Mouse (Mus musculus) cerebellum, adult 11-12 months (tissue): ENCODE data around the gene BC107364.
"Not testable (repeated sequence)": the region's sequence is repeated elsewhere in the genome, so short reads cannot be mapped to it uniquely, and the experiment has no call there.

Source experiments
- DNase-seq: peaks from one replicate; pipeline ENCODE4 v3.0.0; 2022

BC107364 gene

DNA sequence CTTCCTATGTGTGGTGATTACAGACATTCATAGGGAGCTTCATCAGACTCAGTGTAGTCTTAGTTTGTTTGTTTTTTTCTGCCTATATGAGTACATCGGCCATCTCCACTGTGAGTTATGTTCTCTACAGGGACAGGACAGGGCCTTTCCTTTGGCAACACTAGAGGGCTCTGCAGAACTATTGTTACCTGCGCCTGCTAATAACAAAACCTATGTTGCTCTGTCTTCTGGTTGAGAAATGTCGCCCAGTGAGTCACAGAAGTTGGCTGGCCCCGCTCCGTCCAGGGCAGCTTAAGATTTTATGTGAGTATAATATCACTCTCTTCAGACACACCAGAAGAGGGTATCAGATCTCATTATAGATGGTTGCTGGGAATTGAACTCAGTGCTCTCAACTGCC, 41.1 kb downstream of the BC107364 start:
- no peak for DNase-seq

DNA sequence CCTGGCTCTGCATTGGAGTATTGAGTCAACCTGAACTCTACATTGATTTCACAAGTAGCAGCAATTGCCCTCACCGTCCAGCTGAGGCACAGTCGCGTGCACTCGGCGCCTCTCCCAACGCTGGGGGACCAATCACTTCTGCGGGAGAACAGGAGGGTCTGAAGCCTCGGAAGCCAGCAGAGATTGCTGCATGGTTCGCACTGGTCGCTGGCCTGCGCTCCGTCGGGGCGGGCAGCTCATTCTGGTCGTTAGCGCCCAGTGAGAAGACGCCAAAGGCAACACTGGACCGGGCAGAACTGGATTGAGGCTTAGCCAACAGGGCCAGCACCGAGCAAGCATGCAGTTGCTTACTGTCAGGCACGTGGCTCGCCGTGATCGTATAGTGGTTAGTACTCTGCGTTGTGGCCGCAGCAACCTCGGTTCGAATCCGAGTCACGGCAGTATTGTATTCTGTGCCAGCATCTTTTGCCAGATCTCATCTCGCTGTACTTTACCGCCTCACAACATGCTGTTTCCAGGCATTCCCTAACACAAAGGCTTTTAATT, 42.3 kb downstream of the BC107364 start:
- DNase-seq = no peak

DNA sequence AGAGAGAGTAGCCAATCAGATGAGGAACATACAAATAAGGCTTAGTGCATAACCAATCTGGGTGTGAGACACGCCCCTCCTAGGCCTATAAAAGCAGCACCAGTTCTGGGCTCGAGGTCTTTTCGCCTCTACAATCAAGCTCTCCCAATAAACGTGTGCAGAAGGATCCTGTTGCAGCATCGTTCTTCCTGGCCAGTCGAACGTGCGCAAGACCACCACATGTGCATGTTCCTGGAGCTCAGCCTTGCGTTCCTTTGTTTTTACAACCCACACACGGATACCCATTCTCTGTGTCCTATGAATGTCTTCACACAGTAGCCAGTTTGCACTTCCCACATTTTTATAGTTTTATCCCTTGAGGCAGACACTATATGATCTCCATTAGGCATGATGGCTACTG, 44.0 kb downstream of the BC107364 start:
- DNase-seq = not testable (repeated sequence)

DNA sequence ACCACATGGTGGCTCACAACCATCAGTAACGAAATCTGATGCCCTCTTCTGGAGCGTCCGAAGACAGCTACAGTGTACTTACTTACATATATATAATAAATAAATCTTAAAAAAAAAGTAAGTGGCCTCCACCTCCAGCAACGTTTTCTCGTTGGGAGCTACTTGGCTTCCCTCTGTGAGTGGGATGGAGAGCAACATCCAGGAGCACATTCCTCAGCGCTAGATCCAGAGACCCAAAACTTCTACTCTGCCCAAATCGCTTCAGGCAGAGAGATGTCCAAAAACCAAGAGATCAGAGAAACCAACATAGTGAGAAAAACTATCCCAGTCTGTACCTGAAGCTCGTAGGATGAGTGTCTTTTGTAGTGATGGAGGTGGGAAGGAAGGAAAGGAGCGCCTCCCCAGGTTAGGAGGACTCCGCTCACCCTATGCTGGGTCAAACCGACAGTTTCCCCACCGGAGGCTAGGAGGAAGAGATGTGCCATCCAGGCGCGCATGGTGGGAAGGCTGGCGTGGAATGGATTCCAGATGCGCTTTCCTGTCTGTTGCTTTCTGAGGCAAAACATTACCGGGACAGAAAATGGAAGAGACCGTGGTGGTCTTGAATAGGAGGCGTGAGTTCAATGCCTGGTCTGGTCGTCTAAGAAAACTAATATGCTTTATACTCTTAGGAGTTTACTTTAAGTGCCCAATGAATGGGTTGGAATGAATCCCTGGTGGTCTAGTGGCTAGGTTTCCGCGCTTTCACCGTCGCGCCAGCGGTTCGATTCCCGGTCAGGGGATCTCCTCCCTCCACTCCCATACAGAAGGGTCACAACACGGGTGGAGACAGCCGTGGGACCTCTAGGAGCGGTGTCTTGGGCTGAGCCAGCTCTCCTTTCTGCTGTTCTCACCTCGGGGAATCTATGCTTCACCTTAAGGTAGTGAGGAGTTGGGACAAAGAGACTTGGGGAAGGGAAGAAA, 46.3 kb downstream of the BC107364 start:
- DNase-seq = no peak

DNA sequence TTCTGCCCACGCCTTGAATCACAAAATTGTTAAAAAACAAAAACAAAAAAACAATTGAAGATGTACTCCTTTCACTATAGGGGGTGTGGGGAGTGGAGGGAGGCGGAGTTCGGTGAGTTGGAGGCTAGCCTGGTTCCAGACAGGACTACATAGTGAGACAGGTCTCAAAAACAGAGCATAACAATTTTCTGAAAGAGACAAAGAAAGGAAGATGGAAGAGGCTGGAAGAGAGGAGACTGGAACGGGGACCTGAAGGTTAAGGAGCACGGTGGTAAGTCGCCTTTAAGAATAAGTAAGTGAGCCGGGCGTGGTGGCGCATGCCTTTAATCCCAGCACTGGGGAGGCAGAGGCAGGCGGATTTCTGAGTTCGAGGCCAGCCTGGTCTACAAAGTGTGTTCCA, 47.1 kb downstream of the BC107364 start:
- DNase-seq = no peak

DNA sequence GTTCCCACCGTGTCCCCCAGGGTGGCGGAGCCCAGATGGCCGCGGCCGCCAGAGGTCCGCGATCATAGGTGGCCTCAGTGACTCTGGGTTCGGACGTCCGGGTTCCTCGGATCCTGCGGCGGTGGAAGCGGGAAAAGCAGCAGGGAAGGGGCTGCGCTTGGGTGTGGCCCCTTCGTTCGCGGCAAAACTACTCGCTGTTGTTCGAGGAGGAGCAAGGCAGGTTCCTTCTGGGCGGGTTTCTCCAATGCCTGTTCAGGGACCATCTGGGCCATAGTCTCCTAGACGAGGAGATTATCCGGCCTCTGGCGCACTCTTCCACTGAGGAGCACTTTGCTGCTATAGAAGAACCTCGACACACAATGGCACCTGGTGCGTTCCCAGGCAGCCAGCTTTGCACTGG, 47.7 kb downstream of the BC107364 start:
- no peak for DNase-seq

DNA sequence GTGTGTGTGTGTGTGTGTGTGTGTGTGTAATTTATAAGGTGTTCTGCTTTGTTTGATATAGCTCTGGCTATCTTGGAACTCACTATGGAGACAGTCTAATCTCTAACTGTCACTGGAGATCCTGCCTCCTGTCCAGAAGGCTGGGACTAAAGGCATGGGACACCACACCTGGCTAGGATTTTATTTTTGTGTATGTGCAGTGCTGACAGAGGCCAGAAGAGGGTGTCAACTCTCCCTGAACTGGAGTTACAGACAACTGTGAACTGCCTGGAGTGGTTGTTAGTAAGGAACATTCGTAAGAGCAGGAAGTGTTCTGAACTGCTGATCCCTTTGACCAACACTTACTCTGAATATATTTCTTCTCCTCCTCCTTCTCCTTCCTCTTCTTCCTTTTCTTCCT, 49.1 kb downstream of the BC107364 start:
- DNase-seq = no peak

DNA sequence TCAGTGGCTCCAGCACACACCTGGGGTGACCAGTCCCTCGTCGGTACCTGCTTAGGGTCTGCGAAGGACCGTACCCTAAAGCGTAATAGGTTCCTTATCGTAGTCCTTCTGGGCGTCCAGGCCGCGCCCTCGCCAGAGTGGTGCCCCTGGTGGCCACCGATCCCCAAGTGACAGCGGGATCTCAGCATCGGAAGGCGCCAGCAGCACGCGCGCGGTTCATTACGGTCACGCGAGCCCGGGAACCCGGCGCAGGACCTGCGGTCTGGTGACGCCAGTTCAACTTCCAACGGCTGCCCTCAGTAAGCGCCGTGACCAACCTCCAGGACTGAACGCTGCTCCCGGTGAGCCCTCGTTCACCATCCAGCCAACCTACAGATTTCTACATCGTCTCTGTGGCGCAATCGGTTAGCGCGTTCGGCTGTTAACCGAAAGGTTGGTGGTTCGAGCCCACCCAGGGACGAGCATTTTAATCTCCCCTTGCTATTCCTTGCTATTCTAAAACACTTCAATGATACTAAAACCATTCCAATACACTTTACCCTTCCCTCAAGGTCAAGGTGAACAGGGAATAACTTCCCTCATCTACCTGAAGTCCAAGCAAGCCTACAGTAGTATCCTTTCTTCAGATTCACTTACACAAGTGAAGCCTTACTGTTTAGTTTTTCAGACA, 50.1 kb downstream of the BC107364 start:
- no peak for DNase-seq

DNA sequence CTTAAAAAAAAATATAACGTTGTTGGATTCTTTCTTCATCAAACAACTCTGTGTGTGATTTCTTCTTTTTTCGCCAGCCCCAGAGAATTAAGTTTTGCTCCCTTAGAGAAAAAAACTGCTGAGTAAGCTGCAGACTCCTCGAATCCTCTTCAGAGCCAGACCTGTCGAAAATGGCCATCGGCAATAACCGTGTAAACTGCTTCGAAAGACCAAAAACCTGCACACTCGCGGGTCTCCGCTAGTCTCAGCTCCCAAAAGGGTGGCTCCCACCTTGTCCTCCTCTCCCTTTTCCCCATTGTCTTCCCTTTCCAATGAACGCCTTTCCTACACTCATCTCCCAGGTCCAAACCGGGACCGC, 50.7 kb downstream of the BC107364 start:
- DNase-seq = no peak

DNA sequence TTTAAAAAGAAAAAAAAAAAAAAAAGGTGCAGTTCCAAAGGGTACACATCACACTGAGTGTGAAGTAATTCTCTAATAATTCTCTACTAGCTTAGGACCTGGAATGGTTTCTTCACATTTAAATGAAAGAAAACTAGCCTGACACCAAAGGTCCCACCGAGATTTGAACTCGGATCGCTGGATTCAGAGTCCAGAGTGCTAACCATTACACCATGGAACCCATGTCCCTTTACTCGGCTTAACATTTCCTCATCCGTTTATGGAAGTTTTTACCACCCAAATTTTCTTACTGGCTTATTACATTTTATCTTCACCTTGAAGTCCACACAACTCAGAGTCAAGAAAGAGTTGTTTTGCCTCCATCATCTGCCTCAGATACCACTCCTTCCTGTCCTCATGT, 53.2 kb downstream of the BC107364 start:
- DNase-seq = no peak

DNA sequence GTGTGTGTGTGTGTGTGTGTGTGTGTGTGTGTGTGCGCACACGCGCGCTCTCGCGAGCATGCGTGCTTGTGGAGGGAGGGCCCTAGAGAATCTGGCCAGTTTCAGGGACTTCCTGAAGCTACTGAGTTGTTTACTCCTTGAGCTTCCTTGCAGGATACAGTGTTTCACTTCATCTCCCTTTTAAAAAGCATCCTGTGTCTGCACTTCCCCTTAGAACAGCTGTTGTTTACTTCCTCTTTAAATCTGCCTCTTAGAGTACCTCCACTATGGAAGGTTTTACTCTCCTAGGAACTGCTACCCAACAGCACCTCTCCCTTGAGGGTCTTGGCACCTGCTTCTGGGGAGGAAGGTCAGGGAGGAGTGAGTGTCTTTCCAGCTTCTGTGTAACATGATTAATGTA, 55.2 kb downstream of the BC107364 start:
- no peak for DNase-seq

DNA sequence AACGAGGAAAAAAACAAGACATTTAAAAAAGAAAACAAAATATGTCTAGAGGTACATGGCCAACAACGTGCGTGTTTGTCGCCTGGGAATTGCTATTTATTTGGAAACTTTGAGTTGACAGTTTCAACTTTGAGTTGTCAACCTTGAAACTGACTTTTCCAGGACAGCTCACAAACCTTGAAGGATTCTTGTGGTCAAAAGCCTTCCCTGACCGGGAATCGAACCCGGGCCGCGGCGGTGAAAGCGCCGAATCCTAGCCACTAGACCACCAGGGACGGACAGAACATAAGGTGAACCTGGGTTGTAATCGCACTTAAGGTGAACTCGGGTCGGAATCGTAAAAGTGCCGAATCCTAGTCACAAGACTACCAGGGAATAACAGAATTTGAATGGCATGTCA, 64.9 kb downstream of the BC107364 start:
- DNase-seq = not testable (repeated sequence)
